Mouse (Mus musculus): ENCODE results near the gene Fgfr1op. TPM values are rescaled to one million over a fixed set of nuclear protein-coding genes. Genes with fewer than 3 reads are reported as not detected.
"Not testable (repeated sequence)": the region's sequence is repeated elsewhere in the genome, so short reads cannot be mapped to it uniquely, and the experiment has no call there.

The Fgfr1op gene
- polyA plus RNA-seq, 1 experiment from 2014 or later = 64.0 TPM

DNA sequence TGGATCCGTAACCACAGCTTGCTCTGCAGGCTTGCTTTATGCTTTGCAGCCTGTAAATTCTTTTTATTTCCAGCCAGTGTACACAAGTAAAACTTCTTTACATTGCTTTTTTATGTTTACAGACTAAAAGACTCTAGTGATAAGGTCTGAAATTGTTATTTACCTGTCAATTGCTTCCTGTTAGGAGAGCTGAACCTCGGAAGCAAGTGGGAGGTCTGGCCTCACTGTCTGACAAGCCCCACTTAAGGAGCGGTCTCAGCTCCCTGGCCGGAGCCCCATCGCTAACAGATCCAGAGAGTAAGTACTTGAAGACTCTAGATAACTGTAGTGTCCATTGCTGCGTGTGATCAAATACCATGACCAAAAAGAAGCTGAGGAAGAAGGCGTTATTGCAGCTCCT lies 18.9 kb downstream of the Fgfr1op start:
- Histone ChIP-seq H3K27ac (replicated peaks; ENCODE audit: low read depth, low read length) (no peak overlapping the region), H3K9ac (ENCODE audit: low read length) (no peak overlapping the region), H3K4me2 (ENCODE audit: low read depth, severe bottlenecking) (no peak overlapping the region), H3K36me3 (ENCODE audit: control insufficient read depth, insufficient read depth, low read length) (peaks cover 10% of the 10 kb centered on the region; the same call in 1 of the 2 replicates), H3K4me1 (ENCODE audit: control insufficient read depth, insufficient read depth, low read length) (peaks cover 3% of the 10 kb centered on the region; the same call in 1 of the 2 replicates), H3K4me3 (ENCODE audit: low read depth, low read length) (no peak overlapping the region), H3K9me3 (ENCODE audit: control insufficient read depth, low read length) (no peaks in the 10 kb centered on the region), H3K27me3 (ENCODE audit: control insufficient read depth, insufficient read depth, low read length) (no peaks in the 10 kb centered on the region)
- ATAC-seq (ENCODE audit: insufficient number of reproducible peaks, low FRiP score, low TSS enrichment, low read depth) (no peak), DNase-seq (ENCODE audit: low spot score) (no peak)
- 81% methylated on average over 7 of the region's 7 CpGs for WGBS

DNA sequence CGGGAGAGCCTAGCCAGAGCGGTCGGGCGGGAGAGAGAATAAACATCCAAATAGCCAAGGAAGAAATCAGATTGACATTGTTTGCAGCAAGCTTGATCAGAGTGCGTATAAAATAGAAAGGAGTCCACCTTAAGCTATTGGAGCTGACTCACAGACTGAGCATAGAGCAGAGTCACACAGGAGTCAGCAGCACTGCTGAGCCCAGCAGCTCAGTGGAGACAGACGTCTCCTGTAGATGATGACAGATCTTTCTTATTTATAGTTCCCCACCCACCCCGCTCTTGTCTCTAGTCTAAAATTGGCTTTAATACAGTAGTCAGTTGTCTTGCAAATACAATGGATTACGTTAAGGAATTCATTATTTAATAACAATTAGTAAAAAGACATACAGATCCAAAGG lies 28.4 kb downstream of the Fgfr1op start:
- H3K27me3 ChIP-seq (ENCODE audit: control insufficient read depth, insufficient read depth, low read length) = no peaks in the 10 kb centered on the region
- no peaks in the 10 kb centered on the region for H3K9me3 ChIP-seq (ENCODE audit: control insufficient read depth, low read length)
- 90% methylated on average over 8 of the region's 8 CpGs for WGBS
- H3K36me3 ChIP-seq (ENCODE audit: control insufficient read depth, insufficient read depth, low read length) = peaks cover 5% of the 10 kb centered on the region; the same call in 1 of the 2 replicates
- H3K27ac ChIP-seq (replicated peaks; ENCODE audit: low read depth, low read length) = no peak overlapping the region
- ATAC-seq (ENCODE audit: insufficient number of reproducible peaks, low FRiP score, low TSS enrichment, low read depth) = no peak
- no peaks in the 10 kb centered on the region for H3K4me1 ChIP-seq (ENCODE audit: control insufficient read depth, insufficient read depth, low read length)
- H3K4me3 ChIP-seq (ENCODE audit: low read depth, low read length) = no peak overlapping the region
- no peak for DNase-seq (ENCODE audit: low spot score)
- H3K4me2 ChIP-seq (ENCODE audit: low read depth, severe bottlenecking) = no peak overlapping the region
- no peak overlapping the region for H3K9ac ChIP-seq (ENCODE audit: low read length)

DNA sequence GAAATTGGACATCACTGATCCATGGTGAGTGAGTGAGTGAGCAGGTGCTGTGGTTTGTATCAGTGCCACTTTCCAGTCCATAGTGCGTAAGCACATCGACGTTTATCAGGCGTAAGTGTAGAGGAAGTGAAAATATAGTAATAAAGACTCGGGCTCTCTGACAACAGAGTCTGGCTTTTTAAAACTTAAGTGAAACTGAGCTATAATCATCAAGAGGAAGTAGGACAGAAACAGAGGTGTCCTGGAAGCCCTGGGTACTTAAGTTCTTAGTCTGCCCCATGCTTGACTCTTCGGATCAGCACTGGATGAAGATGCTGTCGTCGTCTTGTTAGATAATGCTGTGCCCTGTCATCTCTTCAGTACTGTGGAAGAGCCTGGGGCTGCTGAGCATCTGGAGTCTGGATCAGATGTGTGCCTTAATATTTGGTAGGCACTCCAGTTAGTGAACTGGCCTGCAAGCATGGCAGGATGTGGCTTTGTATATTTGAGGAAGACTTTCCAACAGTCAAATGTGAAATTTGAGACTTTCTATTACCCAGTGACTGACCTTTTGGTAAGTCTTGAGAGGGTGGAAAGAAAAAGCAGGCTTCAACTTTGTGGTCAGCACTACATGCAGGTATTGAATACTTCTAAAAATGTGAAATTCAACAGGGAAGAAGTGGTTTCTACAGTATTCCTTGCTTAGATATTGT lies 30.5 kb downstream of the Fgfr1op start:
- H3K4me3 ChIP-seq (ENCODE audit: low read depth, low read length) = no peak overlapping the region
- no peak overlapping the region for H3K4me2 ChIP-seq (ENCODE audit: low read depth, severe bottlenecking)
- no peaks in the 10 kb centered on the region for H3K4me1 ChIP-seq (ENCODE audit: control insufficient read depth, insufficient read depth, low read length)
- DNase-seq (ENCODE audit: low spot score) (no peak), ATAC-seq (ENCODE audit: insufficient number of reproducible peaks, low FRiP score, low TSS enrichment, low read depth) (no peak)
- peaks cover 2% of the 10 kb centered on the region; the same call in 1 of the 2 replicates for H3K36me3 ChIP-seq (ENCODE audit: control insufficient read depth, insufficient read depth, low read length)
- 90% methylated on average over 8 of the region's 8 CpGs for WGBS
- no peak overlapping the region for H3K27ac ChIP-seq (replicated peaks; ENCODE audit: low read depth, low read length)
- no peaks in the 10 kb centered on the region for H3K9me3 ChIP-seq (ENCODE audit: control insufficient read depth, low read length)
- H3K27me3 ChIP-seq (ENCODE audit: control insufficient read depth, insufficient read depth, low read length) = no peaks in the 10 kb centered on the region
- no peak overlapping the region for H3K9ac ChIP-seq (ENCODE audit: low read length)

DNA sequence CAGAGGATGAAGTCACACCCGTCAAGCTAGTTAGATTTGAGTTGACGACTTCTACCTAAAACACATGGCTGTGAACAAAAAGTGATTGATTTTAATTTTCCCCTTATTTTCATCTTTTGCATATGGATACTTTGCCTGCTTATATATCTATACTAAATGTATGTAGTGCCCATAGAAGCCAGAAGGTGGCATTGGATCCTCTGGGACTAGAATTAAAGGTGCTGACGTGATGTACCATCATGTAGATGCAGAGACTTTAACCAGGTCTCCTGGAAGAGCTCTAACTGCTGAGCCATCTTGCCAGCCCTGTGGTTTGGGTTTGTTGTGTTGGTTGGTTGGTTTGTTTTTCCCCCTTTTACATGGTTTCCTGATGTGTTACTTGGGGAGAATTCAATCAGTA lies 32.4 kb downstream of the Fgfr1op start:
- H3K9me3 ChIP-seq (ENCODE audit: control insufficient read depth, low read length) = no peaks in the 10 kb centered on the region
- H3K4me2 ChIP-seq (ENCODE audit: low read depth, severe bottlenecking) = no peak overlapping the region
- DNase-seq (ENCODE audit: low spot score) = no peak
- no peak for ATAC-seq (ENCODE audit: insufficient number of reproducible peaks, low FRiP score, low TSS enrichment, low read depth)
- no peaks in the 10 kb centered on the region for H3K27me3 ChIP-seq (ENCODE audit: control insufficient read depth, insufficient read depth, low read length)
- H3K9ac ChIP-seq (ENCODE audit: low read length) = no peak overlapping the region
- H3K27ac ChIP-seq (replicated peaks; ENCODE audit: low read depth, low read length) = no peak overlapping the region
- WGBS = 76% methylated on average over 3 of the region's 3 CpGs
- H3K4me3 ChIP-seq (ENCODE audit: low read depth, low read length) = no peak overlapping the region
- H3K4me1 ChIP-seq (ENCODE audit: control insufficient read depth, insufficient read depth, low read length) = no peaks in the 10 kb centered on the region
- H3K36me3 ChIP-seq (ENCODE audit: control insufficient read depth, insufficient read depth, low read length) = peaks cover 2% of the 10 kb centered on the region; the same call in 1 of the 2 replicates

DNA sequence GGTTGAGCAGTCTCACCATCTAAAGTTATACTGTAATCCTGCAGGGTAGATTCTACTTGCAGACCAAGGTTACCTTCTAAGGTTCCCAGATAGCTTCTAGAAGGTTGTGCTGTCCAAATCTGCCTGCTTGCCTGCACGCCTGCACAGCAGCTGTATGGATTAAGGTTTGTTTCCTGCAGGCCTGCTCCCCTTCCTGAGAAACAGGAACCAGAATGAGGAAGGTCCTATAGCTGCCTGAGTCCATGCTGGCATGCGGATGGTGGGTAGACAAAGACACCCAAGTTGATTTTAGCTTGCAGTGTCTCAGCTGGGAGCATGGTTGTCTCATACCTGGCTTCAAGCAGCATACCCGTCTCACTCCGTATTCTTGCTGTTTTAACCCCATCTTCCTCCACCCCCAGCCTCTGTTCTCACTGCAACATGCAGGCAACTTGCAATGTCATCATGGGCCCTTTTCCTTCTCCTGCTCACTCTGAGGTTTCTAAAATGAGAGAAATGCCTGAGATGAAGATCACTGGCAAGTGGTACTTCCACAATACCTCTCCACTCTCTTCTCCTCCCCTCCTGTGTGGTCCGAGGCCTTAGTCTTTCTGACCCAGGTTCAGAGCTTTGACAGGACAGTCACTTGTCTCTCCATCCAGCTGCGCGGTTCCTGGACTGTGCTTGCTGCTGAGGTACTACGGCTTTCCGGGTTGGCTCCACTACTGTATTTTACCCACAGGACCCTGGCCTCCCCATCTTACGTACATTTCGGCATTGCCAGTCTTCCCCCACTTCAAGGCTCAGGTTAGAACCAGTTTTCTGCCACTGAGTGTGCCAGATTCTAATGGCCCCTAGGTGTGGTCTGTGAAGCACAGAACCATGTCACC lies 34.0 kb downstream of the Fgfr1op start:
- ATAC-seq (ENCODE audit: insufficient number of reproducible peaks, low FRiP score, low TSS enrichment, low read depth) (no peak), DNase-seq (ENCODE audit: low spot score) (no peak)
- WGBS = 89% methylated on average over 11 of the region's 11 CpGs

DNA sequence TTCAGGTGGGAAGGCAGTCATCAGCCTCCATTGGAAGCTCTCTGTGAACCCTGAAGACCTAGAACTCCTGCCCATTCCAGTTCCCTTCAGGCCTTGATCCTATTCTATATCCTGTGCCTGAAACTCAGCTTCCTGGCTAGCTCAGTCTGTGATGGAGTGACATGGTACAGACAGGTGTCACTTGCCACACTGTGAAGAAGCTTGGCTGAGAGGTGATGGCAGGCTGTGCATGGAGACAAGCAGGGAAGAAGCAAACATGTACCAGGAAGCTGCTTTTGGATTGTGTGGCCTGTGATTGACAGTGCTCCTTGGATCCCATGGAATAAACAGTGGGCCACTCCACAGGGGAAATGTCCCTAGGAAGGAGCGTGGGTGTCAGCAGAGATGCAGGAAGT lies 34.6 kb downstream of the Fgfr1op start:
- no peak overlapping the region for H3K4me2 ChIP-seq (ENCODE audit: low read depth, severe bottlenecking)
- H3K9ac ChIP-seq (ENCODE audit: low read length) = no peak overlapping the region
- no peaks in the 10 kb centered on the region for H3K9me3 ChIP-seq (ENCODE audit: control insufficient read depth, low read length)
- no peak for ATAC-seq (ENCODE audit: insufficient number of reproducible peaks, low FRiP score, low TSS enrichment, low read depth)
- H3K27me3 ChIP-seq (ENCODE audit: control insufficient read depth, insufficient read depth, low read length) = no peaks in the 10 kb centered on the region
- H3K27ac ChIP-seq (replicated peaks; ENCODE audit: low read depth, low read length) = no peak overlapping the region
- no peaks in the 10 kb centered on the region for H3K36me3 ChIP-seq (ENCODE audit: control insufficient read depth, insufficient read depth, low read length)
- no peaks in the 10 kb centered on the region for H3K4me1 ChIP-seq (ENCODE audit: control insufficient read depth, insufficient read depth, low read length)
- WGBS = 71% methylated on average over 1 of the region's 1 CpGs
- no peak for DNase-seq (ENCODE audit: low spot score)
- no peak overlapping the region for H3K4me3 ChIP-seq (ENCODE audit: low read depth, low read length)

More for the DNA sequence above, 34.0 kb downstream of the Fgfr1op start:
- no peaks in the 10 kb centered on the region for H3K4me1 ChIP-seq (ENCODE audit: control insufficient read depth, insufficient read depth, low read length)
- 0 out of 2 replicates have a peak overlapping the region, but pooled peaks have one; percentile 3 for H3K9ac ChIP-seq (ENCODE audit: low read length)
- H3K9me3 ChIP-seq (ENCODE audit: control insufficient read depth, low read length) = no peaks in the 10 kb centered on the region
- no peak overlapping the region for H3K27ac ChIP-seq (replicated peaks; ENCODE audit: low read depth, low read length)
- no peak overlapping the region for H3K4me2 ChIP-seq (ENCODE audit: low read depth, severe bottlenecking)
- H3K36me3 ChIP-seq (ENCODE audit: control insufficient read depth, insufficient read depth, low read length) = peaks cover 2% of the 10 kb centered on the region; the same call in 1 of the 2 replicates
- H3K4me3 ChIP-seq (ENCODE audit: low read depth, low read length) = no peak overlapping the region
- H3K27me3 ChIP-seq (ENCODE audit: control insufficient read depth, insufficient read depth, low read length) = no peaks in the 10 kb centered on the region

DNA sequence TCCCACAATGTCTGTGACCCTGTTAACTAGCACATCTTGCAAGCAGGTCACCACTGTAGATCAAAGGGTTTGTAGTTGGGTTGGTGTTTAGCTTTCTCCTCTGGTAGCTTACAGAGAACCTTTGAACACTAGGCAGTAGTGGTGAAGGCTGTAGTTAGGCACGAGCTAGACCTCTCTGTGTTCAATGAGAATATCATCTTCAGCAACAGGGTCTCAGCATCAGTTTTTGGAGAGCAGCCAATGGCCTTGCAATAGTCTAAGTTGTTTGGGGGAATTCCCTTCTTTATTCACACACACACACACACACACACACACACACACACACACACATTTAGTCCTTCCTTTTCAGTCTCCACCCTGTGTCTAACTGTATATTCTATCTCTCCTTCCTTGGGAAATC lies 38.2 kb downstream of the Fgfr1op start:
- DNase-seq (ENCODE audit: low spot score) = no peak
- no peaks in the 10 kb centered on the region for H3K9me3 ChIP-seq (ENCODE audit: control insufficient read depth, low read length)
- H3K4me1 ChIP-seq (ENCODE audit: control insufficient read depth, insufficient read depth, low read length) = no peaks in the 10 kb centered on the region
- 72% methylated on average over 1 of the region's 1 CpGs for WGBS
- no peaks in the 10 kb centered on the region for H3K27me3 ChIP-seq (ENCODE audit: control insufficient read depth, insufficient read depth, low read length)
- no peak for ATAC-seq (ENCODE audit: insufficient number of reproducible peaks, low FRiP score, low TSS enrichment, low read depth)
- no peak overlapping the region for H3K9ac ChIP-seq (ENCODE audit: low read length)
- H3K36me3 ChIP-seq (ENCODE audit: control insufficient read depth, insufficient read depth, low read length) = no peaks in the 10 kb centered on the region
- no peak overlapping the region for H3K4me2 ChIP-seq (ENCODE audit: low read depth, severe bottlenecking)
- H3K27ac ChIP-seq (replicated peaks; ENCODE audit: low read depth, low read length) = no peak overlapping the region
- H3K4me3 ChIP-seq (ENCODE audit: low read depth, low read length) = no peak overlapping the region

DNA sequence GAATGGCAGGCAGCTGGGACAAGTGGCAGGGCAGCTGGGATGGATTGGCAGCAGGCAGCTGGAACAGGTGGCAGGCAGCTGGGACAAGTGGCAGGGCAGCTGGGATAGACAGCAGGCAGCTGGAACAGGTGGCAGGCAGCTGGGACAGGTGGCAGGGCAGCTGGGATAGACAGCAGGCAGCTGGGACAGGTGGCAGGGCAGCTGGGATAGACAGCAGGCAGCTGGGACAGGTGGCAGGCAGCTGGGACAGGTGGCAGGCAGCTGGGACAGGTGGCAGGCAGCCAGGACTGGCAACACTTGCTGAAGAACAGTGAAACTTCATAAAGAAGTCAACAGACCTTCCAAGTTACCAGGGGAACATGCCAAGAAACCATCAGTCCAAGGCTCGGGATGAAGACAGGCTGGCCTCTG lies 39.9 kb downstream of the Fgfr1op start:
- DNase-seq (ENCODE audit: low spot score); H3K36me3 ChIP-seq (ENCODE audit: control insufficient read depth, insufficient read depth, low read length); H3K4me2 ChIP-seq (ENCODE audit: low read depth, severe bottlenecking); ATAC-seq (ENCODE audit: insufficient number of reproducible peaks, low FRiP score, low TSS enrichment, low read depth); H3K4me1 ChIP-seq (ENCODE audit: control insufficient read depth, insufficient read depth, low read length); H3K4me3 ChIP-seq (ENCODE audit: low read depth, low read length); H3K9me3 ChIP-seq (ENCODE audit: control insufficient read depth, low read length); H3K9ac ChIP-seq (ENCODE audit: low read length); H3K27me3 ChIP-seq (ENCODE audit: control insufficient read depth, insufficient read depth, low read length); H3K27ac ChIP-seq (replicated peaks; ENCODE audit: low read depth, low read length): not testable (repeated sequence)
- WGBS = 88% methylated on average over 1 of the region's 1 CpGs
